Mouse (Mus musculus): ENCODE results near the gene Slc36a2. TPM values are rescaled to one million over a fixed set of nuclear protein-coding genes. Genes with fewer than 3 reads are reported as not detected.

The Slc36a2 gene
- polyA plus RNA-seq, 1 experiment from 2014 or later, result 0.27 TPM

DNA sequence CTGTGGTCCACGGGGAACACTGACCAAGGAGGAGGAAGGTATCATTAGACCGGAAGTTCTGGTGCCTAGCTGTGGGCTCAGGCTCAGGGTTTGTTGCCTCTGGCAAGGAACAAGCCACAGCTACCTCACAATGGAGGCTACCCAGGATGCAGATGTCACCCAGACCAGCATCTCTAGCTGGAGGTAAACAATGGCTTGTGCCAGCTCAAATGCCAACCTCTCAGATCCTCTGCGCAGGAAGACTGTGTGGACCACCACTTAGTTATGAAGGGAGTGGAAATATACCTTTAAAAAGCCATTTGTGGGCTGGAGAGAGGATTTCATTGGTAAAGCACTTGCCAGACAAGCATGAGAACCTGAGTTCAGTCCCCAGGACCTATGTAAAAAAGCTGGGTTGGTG is 33.3 kb downstream of the Slc36a2 start, which contains the start of gene Slc36a3:
Gene Slc36a3, minus strand, starts transcription at position 101 of the 400 bp plus-strand sequence.
- Histone ChIP-seq H3K4me1 (ENCODE audit: control insufficient read depth, insufficient read depth, low read length) (no peaks in the 10 kb centered on the region), H3K27ac (ENCODE audit: low read depth, low read length) (no peak within 1 kb of the TSS), H3K9ac (ENCODE audit: low read length) (no peak within 1 kb of the TSS), H3K27me3 (replicated peaks; ENCODE audit: control insufficient read depth, insufficient read depth, low read length) (no peaks in the 10 kb centered on the region), H3K9me3 (replicated peaks; ENCODE audit: control insufficient read depth, low read length) (no peaks in the 10 kb centered on the region), H3K36me3 (ENCODE audit: control insufficient read depth, insufficient read depth, low read length) (no peaks in the 10 kb centered on the region), H3K4me3 (ENCODE audit: low read depth, low read length) (no peak within 1 kb of the TSS), H3K4me2 (ENCODE audit: low read length) (no peak within 1 kb of the TSS)
- DNase-seq (ENCODE audit: low spot score) (no peak), ATAC-seq (no peak)
- 76% methylated on average over 3 of the region's 3 CpGs for WGBS

DNA sequence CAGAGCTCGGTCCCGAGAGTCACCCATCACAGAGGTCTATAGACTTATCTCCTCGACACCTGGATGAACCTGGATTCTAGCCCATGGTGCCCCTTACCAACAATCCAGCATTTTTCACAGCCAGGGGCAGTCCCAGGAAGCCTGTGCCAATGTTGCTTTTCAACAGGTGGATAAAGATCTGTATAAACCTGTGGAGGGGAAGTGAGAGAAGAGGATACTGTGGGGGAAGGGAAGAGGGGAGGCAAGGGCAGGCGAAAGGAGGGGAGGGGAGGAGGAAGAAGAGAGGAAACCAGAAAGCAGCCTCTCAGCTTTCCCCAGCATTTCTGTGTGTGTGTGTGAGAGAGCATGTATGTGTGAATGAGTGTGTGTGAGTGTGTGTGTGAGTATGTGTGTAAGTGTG is 36.4 kb downstream of the Slc36a2 start:
- H3K9ac ChIP-seq (ENCODE audit: low read length), result no peak overlapping the region
- H3K9me3 ChIP-seq (replicated peaks; ENCODE audit: control insufficient read depth, low read length), result no peaks in the 10 kb centered on the region
- H3K4me2 ChIP-seq (ENCODE audit: low read length), result no peak overlapping the region
- ATAC-seq, result no peak
- no peaks in the 10 kb centered on the region for H3K27me3 ChIP-seq (replicated peaks; ENCODE audit: control insufficient read depth, insufficient read depth, low read length)
- no peak for DNase-seq (ENCODE audit: low spot score)
- H3K4me3 ChIP-seq (ENCODE audit: low read depth, low read length), result no peak overlapping the region
- H3K4me1 ChIP-seq (ENCODE audit: control insufficient read depth, insufficient read depth, low read length), result no peaks in the 10 kb centered on the region
- H3K27ac ChIP-seq (ENCODE audit: low read depth, low read length), result no peak overlapping the region
- no peaks in the 10 kb centered on the region for H3K36me3 ChIP-seq (ENCODE audit: control insufficient read depth, insufficient read depth, low read length)
- 84% methylated on average over 4 of the region's 4 CpGs for WGBS

DNA sequence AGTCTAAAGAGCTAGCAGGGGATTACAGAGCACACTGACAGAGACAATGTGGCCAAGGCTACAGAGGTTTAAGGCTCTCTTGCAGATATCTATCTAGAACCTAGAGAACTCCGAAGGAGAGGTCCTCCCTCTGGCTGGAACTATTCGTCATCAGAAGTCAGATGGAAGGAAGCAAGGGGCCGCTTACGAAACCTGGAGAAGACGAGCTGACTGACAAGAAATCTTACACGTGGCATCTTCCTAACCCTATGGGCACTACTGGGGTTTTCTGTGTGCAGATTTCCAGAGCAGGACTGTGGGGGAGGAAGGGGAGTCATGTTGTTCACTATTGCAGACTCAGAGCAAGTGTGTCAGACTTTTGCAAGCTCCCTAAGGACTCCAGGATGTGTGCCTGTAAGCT is 37.5 kb downstream of the Slc36a2 start:
- Histone ChIP-seq H3K4me3 (ENCODE audit: low read depth, low read length) (no peak overlapping the region), H3K27ac (ENCODE audit: low read depth, low read length) (no peak overlapping the region), H3K27me3 (replicated peaks; ENCODE audit: control insufficient read depth, insufficient read depth, low read length) (no peaks in the 10 kb centered on the region), H3K4me1 (ENCODE audit: control insufficient read depth, insufficient read depth, low read length) (no peaks in the 10 kb centered on the region), H3K4me2 (ENCODE audit: low read length) (no peak overlapping the region), H3K9me3 (replicated peaks; ENCODE audit: control insufficient read depth, low read length) (no peaks in the 10 kb centered on the region), H3K9ac (ENCODE audit: low read length) (no peak overlapping the region), H3K36me3 (ENCODE audit: control insufficient read depth, insufficient read depth, low read length) (no peaks in the 10 kb centered on the region)
- WGBS, result 58% methylated on average over 6 of the region's 6 CpGs
- DNase-seq (ENCODE audit: low spot score), result no peak
- no peak for ATAC-seq

DNA sequence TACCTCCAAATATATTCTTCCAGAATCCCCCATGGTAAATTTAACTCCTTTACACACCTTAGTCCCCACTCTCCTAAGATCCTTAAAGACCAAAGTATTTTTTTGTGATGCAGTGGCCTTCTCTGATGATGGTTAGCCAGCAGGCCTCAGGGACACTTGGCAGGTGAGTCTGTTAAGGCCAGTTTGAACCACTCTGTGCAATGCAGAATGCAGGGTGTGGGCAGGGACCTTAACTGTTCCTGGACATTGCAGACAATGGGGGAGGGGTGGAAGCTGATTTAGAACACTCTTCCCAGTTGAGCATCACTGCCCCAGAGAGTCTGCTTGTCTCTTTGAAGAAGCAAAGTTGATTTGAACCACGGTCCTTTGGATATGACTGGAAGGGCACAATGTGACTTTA is 38.0 kb downstream of the Slc36a2 start:
- no peak overlapping the region for H3K27ac ChIP-seq (ENCODE audit: low read depth, low read length)
- H3K4me1 ChIP-seq (ENCODE audit: control insufficient read depth, insufficient read depth, low read length), result no peaks in the 10 kb centered on the region
- no peaks in the 10 kb centered on the region for H3K9me3 ChIP-seq (replicated peaks; ENCODE audit: control insufficient read depth, low read length)
- H3K4me3 ChIP-seq (ENCODE audit: low read depth, low read length), result no peak overlapping the region
- no peak overlapping the region for H3K9ac ChIP-seq (ENCODE audit: low read length)
- ATAC-seq, result no peak
- no peak overlapping the region for H3K4me2 ChIP-seq (ENCODE audit: low read length)
- DNase-seq (ENCODE audit: low spot score), result no peak
- no peaks in the 10 kb centered on the region for H3K27me3 ChIP-seq (replicated peaks; ENCODE audit: control insufficient read depth, insufficient read depth, low read length)
- H3K36me3 ChIP-seq (ENCODE audit: control insufficient read depth, insufficient read depth, low read length), result no peaks in the 10 kb centered on the region
- WGBS, result 48% methylated on average over 1 of the region's 1 CpGs

DNA sequence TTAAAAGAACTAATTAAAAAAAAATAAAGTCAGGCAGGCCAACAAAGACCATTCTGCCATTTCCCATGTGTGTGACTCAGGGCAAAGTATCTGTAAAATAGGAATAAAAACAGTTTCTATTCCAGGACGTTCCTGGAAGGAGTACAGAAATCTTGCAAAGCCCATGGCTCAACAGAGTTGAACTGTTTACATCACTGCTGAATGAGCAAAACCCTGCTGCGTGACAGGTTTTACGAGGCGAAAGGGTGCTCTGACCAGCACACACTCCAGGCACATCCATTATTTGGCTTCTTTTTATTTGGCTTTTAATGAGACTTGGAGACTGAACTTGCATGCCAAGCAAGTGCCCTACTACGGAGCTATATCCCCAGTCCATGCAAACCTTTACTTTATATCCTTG is 40.9 kb downstream of the Slc36a2 start:
- H3K9me3 ChIP-seq (replicated peaks; ENCODE audit: control insufficient read depth, low read length), result no peaks in the 10 kb centered on the region
- no peak overlapping the region for H3K4me2 ChIP-seq (ENCODE audit: low read length)
- 60% methylated on average over 5 of the region's 5 CpGs for WGBS
- H3K27ac ChIP-seq (ENCODE audit: low read depth, low read length), result no peak overlapping the region
- no peaks in the 10 kb centered on the region for H3K27me3 ChIP-seq (replicated peaks; ENCODE audit: control insufficient read depth, insufficient read depth, low read length)
- no peak overlapping the region for H3K9ac ChIP-seq (ENCODE audit: low read length)
- ATAC-seq (no peak), DNase-seq (ENCODE audit: low spot score) (no peak)
- H3K4me3 ChIP-seq (ENCODE audit: low read depth, low read length), result no peak overlapping the region
- H3K36me3 ChIP-seq (ENCODE audit: control insufficient read depth, insufficient read depth, low read length), result no peaks in the 10 kb centered on the region
- H3K4me1 ChIP-seq (ENCODE audit: control insufficient read depth, insufficient read depth, low read length), result no peaks in the 10 kb centered on the region

DNA sequence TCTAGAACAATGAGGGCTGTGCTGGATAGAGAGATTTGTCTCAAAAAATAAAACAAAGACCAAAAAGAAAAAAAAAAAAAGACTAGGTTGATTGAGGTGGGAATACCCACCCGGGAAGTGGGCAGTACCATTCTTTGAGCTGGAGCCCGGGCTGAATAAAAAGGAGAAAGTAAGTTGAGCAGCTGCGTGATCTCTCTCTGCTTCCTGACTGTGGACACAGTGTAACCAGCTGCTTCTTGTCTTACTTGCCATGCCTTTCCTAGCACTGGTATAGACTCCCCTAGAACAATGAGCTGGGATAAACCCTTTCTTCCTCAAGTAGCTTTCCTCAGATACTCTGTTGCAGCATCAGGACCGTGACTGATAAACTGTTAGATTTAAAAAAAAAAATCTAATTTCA is 43.4 kb downstream of the Slc36a2 start:
- ATAC-seq (no peak), DNase-seq (ENCODE audit: low spot score) (no peak)
- Histone ChIP-seq H3K27ac (ENCODE audit: low read depth, low read length) (no peak overlapping the region), H3K4me1 (ENCODE audit: control insufficient read depth, insufficient read depth, low read length) (no peaks in the 10 kb centered on the region), H3K4me3 (ENCODE audit: low read depth, low read length) (no peak overlapping the region), H3K27me3 (replicated peaks; ENCODE audit: control insufficient read depth, insufficient read depth, low read length) (no peaks in the 10 kb centered on the region), H3K36me3 (ENCODE audit: control insufficient read depth, insufficient read depth, low read length) (no peaks in the 10 kb centered on the region), H3K9me3 (replicated peaks; ENCODE audit: control insufficient read depth, low read length) (no peaks in the 10 kb centered on the region), H3K4me2 (ENCODE audit: low read length) (no peak overlapping the region), H3K9ac (ENCODE audit: low read length) (no peak overlapping the region)
- 83% methylated on average over 4 of the region's 4 CpGs for WGBS

DNA sequence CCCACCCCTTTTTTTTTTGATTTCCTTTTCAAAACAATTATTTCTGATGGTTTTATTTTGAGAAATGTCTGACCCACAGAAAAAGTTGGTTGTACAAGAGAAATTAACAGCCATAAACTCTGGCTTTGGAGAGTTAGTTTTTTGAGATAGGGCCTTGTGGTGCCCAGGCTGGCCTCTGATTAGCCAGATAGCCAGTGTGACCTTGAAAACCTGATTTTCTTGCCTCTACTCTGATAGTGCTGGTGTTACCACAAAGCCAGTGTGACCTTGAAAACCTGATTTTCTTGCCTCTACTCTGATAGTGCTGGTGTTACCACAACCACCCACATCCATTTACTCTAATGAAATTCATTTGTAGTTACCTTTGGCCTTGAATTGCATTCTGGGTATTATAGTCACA is 47.2 kb downstream of the Slc36a2 start:
- Histone ChIP-seq H3K27me3 (replicated peaks; ENCODE audit: control insufficient read depth, insufficient read depth, low read length) (no peaks in the 10 kb centered on the region), H3K4me2 (ENCODE audit: low read length) (no peak overlapping the region), H3K4me3 (ENCODE audit: low read depth, low read length) (no peak overlapping the region), H3K36me3 (ENCODE audit: control insufficient read depth, insufficient read depth, low read length) (no peaks in the 10 kb centered on the region), H3K9ac (ENCODE audit: low read length) (no peak overlapping the region), H3K9me3 (replicated peaks; ENCODE audit: control insufficient read depth, low read length) (no peaks in the 10 kb centered on the region), H3K27ac (ENCODE audit: low read depth, low read length) (no peak overlapping the region), H3K4me1 (ENCODE audit: control insufficient read depth, insufficient read depth, low read length) (no peaks in the 10 kb centered on the region)
- DNase-seq (ENCODE audit: low spot score) (no peak), ATAC-seq (no peak)

DNA sequence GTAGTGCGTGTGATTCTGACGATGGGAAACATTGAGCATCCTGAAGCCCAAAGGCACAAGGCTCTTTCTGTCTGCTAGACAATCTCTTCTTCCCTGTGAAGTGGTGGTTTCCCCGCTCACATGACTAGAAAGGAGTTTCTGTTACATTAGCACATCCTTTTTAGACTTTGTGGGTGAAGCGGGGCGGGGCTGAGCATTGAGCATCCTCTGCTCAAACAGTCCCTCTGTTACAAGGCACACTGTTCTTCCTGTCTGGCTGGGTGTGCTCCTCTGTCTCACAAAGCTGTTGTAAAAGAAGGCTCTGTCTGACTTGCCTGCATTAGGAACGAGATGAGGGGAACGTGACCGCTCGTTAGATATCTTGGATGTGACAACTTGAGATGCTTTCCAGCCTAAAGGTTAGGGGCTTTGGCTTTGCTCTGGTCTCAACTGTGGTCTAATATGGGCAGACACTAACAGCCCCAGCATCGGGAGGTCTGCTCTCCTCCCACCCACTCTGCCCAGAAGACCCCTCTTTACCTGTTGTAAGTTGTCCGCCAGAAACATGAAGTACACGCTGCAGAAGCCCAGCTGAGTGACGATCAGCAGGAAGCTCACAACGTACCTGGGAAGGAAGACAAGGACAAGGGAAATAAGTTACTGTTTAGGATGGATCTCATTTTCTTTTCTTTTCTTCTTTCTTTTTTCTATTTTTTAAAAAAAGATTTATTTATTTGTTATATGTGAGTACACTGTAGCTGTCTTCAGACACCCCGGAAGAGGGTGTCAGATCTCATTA is 47.9 kb downstream of the Slc36a2 start:
- no peaks in the 10 kb centered on the region for H3K4me1 ChIP-seq (ENCODE audit: control insufficient read depth, insufficient read depth, low read length)
- ATAC-seq, result no peak
- 77% methylated on average over 15 of the region's 15 CpGs for WGBS

DNA sequence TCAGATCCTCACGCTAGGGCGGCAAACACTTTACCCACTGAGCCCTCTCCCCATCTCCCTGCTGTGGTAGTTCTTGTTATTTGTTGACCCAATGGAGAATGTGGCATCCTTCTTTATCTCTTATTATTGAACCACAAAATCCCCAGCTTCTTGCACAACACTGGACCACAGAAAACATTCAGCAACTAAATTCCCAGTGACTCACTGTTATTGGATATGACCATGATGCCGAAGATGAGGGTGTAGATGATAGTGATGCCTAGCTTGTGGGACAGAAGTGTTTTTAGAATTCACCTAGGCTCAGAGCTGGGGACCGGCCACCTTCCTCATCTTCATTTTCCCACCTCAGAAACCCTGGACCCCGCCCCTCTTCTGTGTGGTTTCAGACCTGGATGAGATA is 50.0 kb downstream of the Slc36a2 start:
- Histone ChIP-seq H3K27me3 (replicated peaks; ENCODE audit: control insufficient read depth, insufficient read depth, low read length) (no peaks in the 10 kb centered on the region), H3K4me1 (ENCODE audit: control insufficient read depth, insufficient read depth, low read length) (no peaks in the 10 kb centered on the region), H3K9me3 (replicated peaks; ENCODE audit: control insufficient read depth, low read length) (no peaks in the 10 kb centered on the region), H3K9ac (ENCODE audit: low read length) (no peak overlapping the region), H3K27ac (ENCODE audit: low read depth, low read length) (no peak overlapping the region), H3K4me2 (ENCODE audit: low read length) (no peak overlapping the region), H3K36me3 (ENCODE audit: control insufficient read depth, insufficient read depth, low read length) (no peaks in the 10 kb centered on the region), H3K4me3 (ENCODE audit: low read depth, low read length) (no peak overlapping the region)
- no peak for ATAC-seq
- DNase-seq (ENCODE audit: low spot score), result no peak
- 88% methylated on average over 5 of the region's 5 CpGs for WGBS

More for the DNA sequence above, 47.9 kb downstream of the Slc36a2 start:
- Histone ChIP-seq H3K4me2 (ENCODE audit: low read length) (no peak overlapping the region), H3K36me3 (ENCODE audit: control insufficient read depth, insufficient read depth, low read length) (no peaks in the 10 kb centered on the region), H3K27ac (ENCODE audit: low read depth, low read length) (no peak overlapping the region), H3K4me3 (ENCODE audit: low read depth, low read length) (no peak overlapping the region), H3K9me3 (replicated peaks; ENCODE audit: control insufficient read depth, low read length) (no peaks in the 10 kb centered on the region), H3K27me3 (replicated peaks; ENCODE audit: control insufficient read depth, insufficient read depth, low read length) (no peaks in the 10 kb centered on the region), H3K9ac (ENCODE audit: low read length) (no peak overlapping the region)
- DNase-seq (ENCODE audit: low spot score), result no peak

Data from forebrain, embryonic 14.5 days (tissue).